Mouse (Mus musculus) brain, embryonic 14.5 days (tissue): ENCODE data around the gene Scly. TPM values are rescaled to one million over a fixed set of nuclear protein-coding genes. Genes with fewer than 3 reads are reported as not detected.

ENCODE experiments used
- DNase-seq: peaks from one replicate; pipeline ENCODE4 v3.0.0-alpha.2; 2011; ENCODE audit warnings: low read depth
- CTCF ChIP-seq: fragments of 200-500 bp; IDR thresholded peaks from 2 replicates; pipeline ENCODE4 v1.5.1; 2012; ENCODE audit warnings: inconsistent platforms, mild to moderate bottlenecking, moderate library complexity, borderline replicate concordance; ENCODE audit not compliant: insufficient read depth, insufficient read length; ENCODE audit errors: extremely low read depth
- POLR2A ChIP-seq: fragments of 200-500 bp; IDR thresholded peaks from 2 replicates; pipeline ENCODE4 v1.6.1; 2012; ENCODE audit warnings: mild to moderate bottlenecking, inconsistent platforms, borderline replicate concordance; ENCODE audit not compliant: poor library complexity, insufficient read depth, insufficient read length, severe bottlenecking; ENCODE audit errors: extremely low read depth
- polyA plus RNA-seq: library from polyadenylated mRNA; depleted of rRNA; stranded (reverse); fragments of >200 nt; gene quantifications from 2 replicates; pipeline ENCODE4 v1.2.3, GENCODE M21; 2012

Scly gene
- polyA plus RNA-seq, 1 experiment = 12.7 TPM

DNA sequence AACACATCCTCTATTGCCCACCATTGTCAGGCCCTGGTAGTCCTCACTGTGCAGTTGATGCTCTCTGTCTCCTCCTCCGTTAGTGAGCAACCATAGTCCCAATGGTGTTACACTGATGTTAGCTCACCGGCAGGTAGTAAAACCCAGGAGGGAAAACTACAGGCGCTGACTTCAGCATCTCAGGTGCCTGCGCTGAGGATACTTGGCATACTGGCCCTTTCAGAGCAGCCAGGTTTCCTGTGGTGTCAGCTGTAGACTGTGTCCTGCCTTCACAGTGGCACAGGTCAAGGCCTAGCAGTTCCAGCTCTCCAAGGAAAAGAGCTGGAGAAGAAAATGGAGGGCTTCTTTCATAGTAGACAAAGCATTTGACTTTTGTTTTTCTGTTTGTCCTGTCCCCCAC is 21.6 kb upstream of the Scly start:
- no peak for TF ChIP-seq POLR2A
- TF ChIP-seq CTCF = no peak
- no peak for DNase-seq

DNA sequence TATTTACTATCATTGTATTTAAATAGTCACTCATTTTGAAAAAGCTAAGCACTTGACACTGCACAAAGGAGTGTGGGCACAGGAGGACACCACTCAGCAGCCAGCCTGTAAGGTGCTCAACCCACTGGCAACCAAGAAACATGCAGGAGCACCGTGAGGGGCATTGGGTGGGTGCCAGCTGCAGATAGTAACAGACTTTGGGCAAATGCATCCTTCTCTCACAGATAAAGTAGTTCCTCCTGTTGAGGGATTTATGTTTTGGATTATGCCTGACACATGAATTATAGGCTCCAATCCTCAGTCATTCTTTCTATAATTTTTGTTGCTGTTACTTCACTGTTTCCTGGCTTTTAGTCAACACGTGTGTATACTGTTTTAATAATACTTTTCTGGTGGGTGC is 20.7 kb upstream of the Scly start:
- no peak for DNase-seq
- no peak for TF ChIP-seq POLR2A
- TF ChIP-seq CTCF = no peak

DNA sequence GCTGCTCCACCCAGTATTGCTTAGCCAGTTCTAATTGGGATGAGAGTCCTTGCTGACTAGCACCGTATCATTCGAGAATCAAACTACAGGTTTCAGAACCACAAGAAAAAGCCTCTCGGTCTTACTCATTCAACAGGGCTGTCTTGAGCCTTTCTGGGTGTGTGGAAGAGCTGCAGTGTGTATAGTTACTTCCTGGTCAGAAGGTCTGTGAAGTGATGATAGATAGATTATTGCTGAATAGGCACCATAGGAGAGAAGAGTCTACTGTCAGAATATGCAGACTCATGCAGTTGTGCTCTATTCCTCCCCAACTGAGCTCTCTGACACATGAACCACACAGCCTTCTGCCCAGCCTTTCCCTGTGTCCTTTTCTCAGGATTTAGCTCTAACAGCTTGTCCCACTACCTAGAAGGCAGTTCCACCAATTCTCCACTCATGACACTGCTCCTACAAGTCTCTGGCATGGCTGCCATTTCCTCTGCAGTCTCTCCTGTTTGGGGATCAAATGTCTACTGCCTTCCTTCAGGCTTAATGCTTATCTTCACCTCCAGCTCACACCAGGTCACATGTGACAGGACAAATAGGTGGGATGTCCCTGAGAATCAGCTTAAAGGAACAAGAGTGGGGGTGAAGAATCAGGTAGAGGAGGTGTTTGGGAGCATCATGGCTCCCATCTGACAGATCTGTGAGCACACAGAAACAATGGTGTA is 19.6 kb upstream of the Scly start:
- TF ChIP-seq CTCF (no peak), POLR2A (no peak)
- no peak for DNase-seq

DNA sequence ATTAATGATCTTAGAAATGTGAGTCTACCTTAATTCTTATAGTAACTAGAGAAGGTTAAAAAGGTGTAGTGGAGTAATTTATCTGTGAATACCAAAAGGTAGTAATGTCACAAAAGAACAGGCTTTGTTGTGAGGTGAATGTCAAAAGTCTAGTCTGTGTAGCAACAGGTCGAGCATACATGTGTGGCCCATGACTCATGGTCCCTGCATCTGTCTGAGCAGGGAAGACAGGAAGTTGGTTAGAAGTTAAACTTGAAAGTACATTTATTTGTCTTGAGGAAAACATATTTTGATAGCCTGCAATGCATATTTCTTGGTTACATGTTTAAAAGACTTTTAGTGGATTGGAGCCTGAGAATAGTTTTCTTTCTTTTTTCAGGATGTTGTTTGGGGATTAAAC is 19.0 kb upstream of the Scly start:
- no peak for TF ChIP-seq POLR2A
- TF ChIP-seq CTCF = no peak
- DNase-seq = no peak

DNA sequence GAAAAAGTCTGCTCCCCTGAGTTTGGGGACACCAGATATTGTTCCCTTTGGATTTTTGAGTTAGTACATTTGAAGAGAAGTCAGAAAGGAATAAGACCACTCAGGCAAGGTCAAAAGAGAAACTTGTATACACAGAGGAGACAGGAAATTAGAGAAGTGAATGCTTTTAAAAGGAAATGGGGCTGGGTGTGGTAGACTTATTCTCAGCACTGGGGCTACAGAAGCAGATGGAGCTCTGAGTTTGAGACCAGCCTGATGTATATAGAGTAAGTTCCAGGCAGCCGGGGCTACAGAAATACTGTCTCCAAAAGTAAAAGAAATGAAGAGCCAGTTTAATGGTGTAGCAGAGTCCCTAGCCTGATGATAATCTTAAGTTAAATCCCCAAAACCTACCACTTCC is 15.6 kb upstream of the Scly start:
- TF ChIP-seq CTCF (no peak), POLR2A (no peak)

DNA sequence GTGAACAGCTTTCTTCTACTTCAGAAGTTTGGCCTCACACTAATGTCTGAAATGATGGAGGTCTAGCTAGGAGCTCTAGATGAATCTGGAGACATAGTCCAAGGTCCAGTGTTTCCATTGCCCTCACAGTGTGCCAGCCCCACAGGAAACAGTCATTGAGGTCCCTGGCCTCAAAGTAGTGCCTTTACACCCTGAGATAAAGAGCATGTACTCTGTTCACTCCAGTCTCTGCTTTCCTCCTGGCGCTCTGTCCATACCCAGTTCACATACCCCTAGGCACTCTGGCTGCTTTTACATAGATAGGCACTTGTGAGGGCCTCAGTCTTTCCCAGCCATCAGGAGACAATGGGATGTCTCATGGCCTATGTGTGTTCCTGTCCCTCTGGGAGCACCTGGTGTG is 8.8 kb upstream of the Scly start:
- no peak for DNase-seq
- TF ChIP-seq CTCF (no peak), POLR2A (no peak)

More for the DNA sequence above, 15.6 kb upstream of the Scly start:
- DNase-seq = no peak

DNA sequence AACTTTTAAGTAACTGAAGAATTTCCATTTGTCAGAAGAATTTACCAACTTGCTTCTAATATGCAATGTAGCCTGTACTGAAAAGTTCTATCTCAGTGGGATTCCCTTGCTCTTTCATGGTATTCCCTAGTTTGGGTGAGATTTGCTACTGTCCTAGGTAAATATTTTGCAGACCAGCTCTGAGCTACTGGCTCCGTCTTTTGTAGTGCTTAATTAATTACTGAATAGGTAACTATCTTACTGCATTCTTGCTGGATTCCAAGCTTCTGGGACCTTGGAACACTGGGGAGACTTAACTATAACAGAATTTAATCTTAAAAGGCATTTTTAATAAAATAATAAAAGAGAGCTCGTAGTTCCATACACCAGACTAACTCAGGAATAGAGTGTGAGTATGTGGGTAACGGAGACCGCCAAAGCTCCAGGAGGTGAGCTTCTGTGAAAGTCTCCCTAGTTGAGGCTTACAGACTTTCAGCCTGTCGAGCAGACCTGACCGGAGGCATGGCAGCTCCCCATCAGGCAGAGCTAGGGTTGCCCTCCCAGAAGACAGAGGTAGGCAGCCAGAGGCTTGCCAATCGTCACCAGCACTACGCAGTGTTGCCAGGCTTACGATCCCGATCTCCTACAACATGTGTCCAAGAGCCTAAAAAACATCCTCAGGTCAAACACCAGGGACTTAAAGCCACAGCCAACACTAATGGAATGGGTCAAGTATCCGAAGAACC is 5.9 kb upstream of the Scly start:
- TF ChIP-seq POLR2A = no peak
- TF ChIP-seq CTCF = no peak
- no peak for DNase-seq

DNA sequence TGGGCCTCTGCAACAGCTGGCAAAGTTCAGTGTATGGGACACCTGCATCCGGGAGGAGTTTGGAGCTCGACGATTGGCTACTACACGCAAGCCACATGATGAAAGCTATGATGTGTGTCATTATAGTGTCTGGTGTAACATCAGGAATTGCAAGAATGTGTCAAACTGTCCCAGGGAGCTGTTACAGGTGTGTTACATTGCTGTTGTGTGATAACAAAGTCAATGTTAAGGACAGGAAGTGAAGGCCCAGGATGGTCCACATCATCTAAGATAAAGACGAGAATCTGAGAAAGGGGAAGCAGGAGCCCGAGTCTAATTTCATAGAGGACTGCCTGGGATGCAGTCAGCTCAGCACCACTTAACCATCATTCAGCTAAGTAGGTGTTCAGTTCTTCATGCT is 2.6 kb upstream of the Scly start:
- no peak for DNase-seq
- TF ChIP-seq POLR2A = no peak
- TF ChIP-seq CTCF = no peak

DNA sequence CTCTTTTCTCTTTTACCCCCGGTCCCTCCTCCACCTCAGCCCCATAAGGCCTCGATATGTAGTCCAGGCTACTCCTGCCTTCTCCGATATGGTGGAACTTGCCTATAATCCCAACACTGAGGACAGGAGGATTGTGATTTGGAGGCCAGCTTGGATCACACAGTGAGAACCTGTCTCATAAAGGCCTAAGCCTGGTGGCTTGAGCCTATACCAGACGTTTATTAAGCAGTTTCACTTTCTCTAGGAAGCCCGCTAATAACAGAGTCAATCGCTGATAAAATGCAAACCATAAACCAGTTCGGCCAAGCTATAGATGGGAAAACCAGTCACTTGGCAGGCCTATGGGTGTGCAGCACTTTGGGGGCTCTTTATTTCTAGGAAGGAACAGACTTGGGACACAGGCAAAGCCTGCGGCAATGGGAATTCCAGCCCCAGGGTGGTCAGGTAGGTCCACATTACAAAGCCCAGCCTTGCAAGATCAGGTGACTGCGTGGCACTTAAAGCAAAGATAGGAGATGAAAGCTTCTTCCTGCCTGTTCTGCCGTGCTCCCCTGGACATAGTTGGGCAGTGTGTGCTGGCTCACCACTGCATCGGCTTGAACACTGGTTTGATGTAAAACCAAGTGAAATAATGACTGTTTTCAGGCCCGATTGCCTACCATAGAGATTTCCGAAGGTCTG is 1.0 kb downstream of the Scly start:
- DNase-seq = no peak
- no peak for TF ChIP-seq POLR2A
- TF ChIP-seq CTCF = no peak

DNA sequence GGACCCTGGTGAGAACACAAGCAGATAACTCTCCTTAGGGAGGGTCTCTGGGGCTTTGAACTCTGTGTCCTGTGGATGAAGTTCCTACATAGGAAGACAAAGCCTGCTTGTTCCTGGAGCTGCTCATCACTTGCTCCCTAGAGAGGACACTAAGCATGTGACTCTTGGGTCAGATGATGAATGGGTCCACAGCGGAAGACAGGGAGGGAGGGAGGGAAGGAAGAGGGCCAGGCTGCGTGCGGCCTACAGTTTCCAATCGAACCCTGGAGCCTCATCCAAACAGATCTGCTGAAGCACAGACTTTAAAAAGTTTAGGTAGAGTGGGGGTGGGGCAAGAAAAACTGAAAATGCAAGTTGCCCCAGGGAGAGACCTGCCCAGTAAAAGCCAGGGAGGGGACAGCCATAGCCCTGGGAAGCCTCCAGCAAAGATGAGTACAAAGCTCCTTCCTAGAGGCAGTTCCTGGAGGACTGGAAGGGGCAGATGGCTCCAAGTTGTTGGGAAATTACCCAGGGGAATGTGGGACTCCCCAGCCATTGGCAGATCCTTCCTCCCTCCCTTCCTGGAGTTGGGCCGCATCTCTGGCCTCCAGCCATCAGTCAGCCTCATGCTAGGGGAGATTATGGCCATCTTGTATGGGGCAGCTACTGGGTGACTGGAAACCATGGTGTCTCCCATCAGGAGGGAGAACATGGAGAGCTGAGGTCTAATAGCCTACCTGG is 1.7 kb downstream of the Scly start:
- TF ChIP-seq CTCF (no peak), POLR2A (no peak)
- DNase-seq = no peak
